Mouse (Mus musculus) testis, postnatal 10 days (tissue): ENCODE data around the gene Rpl31.

Experiments
- DNase-seq: peaks from one replicate; pipeline ENCODE4 v3.0.0; 2021; ENCODE audit warnings: low spot score

Gene Rpl31

DNA sequence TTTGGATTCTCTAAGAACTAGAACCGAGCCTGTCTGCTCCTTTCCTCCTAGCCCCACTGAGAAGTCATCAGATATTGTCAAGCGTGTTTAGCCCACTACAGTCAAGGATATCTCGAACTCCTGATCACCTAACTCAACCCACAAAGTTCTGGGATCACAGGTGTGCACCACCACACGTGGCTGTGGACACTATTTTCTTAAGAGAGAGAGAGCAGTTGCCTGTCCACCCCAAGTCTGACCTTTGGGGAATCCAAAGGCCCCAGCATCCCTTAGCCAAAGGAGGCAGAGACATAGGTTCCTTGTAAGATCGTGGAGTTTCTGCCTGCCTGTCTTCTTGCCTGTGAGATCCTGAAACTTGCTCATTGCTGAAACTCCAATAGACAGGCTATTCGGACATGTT lies 597 bp upstream of the Rpl31 start:
- DNase-seq: no peak

- DNase-seq: peak; percentile 54
Measured at GRCm38 (mm10) chr1:39368267-39368841, 712 bp downstream of the Rpl31 start.

DNA sequence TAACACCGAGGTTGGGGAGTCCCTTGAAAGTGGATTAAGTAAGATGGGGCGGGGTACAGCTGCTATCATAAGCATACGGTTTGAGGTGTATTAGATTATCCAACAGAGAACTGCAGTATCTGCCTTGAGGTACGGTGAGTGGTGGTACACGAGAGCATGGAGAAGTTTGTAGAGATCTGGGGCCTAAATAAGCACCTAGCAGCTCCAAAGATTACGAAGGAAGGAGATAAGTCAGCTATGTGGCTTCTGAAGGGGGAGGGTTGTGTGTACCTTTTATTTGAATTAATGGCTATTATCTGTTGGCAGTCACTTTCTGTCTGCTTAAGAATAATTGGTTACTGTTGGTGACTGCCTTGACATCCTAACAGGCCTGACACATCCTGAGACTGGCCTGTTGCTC lies 2.8 kb downstream of the Rpl31 start:
- no peak for DNase-seq

DNA sequence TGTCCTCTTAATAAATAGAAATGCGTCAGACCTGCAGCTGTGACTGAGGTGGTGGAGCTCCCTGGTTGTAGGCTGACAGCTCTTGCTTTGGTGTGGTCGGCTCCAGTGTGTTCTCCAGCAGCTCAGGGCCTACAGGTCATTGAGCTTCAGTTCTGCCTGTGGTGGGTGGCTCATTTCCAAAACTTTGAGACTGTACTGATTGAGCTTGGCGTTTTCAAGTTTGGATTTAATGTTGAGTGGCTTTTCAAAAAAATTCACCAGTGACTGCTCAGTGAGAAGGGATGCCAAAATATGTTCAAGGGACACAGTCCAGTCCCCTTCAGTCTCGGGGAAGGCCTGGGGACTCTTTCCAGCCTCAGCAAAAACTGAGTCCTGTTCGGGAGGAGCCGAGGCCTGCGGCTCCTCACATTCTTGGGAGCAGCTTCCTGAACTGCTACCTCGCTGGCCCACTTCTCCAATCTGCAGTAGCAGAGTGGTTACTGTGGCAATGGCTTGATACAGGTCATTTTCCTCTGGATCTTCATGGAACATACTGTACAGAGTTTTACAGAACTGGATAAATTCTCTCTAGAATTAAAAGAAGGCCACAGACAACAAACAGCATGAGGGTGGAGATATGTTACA lies 4.7 kb downstream of the Rpl31 start:
- DNase-seq: no peak

DNA sequence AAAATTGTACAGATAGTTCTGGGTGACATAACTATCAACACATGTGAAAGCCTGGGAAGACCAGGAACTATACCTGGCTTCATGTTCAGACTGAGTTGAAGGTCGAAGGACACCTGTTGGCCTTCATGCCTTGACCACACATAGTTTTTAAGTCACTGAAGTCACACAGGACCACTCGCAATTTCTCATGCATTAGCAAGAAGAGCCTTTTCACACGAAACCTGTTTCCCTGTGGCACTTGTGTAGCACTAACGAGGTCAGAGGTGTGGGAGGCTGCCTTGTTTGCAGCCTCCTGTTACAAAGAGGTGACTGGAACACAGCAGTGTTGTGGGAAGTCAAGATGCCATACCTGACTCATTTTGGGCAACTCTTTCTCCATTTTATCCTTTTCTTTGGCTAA lies 5.7 kb downstream of the Rpl31 start:
- DNase-seq: no peak

DNA sequence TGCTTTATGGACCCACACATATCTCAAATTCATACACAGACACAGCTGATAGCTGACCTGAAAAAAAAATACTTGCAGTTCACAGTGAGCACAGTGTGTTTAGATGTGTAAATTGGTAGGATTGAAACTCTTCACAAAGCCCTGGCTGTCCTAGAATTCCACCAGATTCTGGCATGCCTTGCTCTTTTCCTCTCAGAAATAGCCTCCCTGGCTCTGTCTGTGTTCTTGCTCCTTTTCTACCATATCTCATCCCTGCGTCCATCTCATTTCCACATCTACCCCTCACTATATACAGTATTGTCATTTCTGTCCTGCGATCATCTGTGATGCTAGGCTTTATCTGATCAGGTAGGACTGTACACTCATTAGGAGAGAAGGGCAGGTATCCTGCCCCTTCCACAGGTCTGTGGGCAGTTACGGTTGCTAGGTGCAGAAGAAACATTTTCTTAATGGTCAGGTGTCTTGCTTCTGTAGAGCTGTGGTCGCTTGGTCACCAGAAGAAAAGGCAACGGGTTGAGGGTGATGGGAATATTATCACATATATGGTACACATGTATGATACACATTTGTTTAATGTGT lies 6.7 kb downstream of the Rpl31 start:
- DNase-seq: no peak

DNA sequence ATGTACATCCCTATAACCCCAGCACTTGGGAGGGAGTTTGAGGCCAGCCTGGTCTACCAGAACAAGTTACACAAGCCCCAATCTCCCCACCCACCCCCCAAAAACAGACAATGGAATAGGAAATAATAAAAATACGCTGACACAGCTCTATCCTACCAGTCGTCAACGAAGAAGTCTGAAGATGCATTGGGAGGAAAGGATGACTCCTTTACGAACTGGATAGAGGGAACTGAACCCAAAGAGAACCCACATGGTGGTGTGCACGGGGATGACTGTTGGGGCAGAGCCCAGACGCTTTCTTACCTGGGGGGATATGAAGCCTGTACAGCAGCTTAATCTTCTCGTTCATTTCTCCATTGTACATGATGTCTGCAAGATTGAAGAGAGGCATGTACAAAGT lies 8.5 kb downstream of the Rpl31 start:
- no peak for DNase-seq

DNA sequence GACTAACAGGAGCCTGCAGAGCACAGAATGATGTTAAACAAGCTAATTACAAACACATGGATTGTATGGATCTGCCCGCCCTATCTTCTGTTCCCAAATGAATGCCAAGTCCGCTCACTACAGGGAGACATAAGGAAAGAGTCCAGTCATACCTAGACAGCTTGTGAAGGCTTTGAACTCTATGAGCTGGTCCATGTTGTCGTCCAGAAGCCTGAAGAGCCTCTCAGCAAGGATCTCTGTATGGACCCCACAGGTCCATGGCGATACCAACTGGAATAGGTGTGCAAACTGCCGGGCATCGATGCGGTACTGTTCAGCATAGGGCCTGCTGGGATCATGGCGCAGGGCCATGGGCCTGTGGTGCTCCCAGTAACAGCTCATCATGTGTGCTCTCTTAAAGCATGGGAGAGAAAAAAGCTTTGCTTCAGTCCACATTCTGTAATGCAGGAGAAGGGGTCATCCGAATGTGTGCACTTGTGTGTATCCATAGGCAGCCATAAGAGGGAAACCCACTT lies 9.1 kb downstream of the Rpl31 start:
- no peak for DNase-seq

DNA sequence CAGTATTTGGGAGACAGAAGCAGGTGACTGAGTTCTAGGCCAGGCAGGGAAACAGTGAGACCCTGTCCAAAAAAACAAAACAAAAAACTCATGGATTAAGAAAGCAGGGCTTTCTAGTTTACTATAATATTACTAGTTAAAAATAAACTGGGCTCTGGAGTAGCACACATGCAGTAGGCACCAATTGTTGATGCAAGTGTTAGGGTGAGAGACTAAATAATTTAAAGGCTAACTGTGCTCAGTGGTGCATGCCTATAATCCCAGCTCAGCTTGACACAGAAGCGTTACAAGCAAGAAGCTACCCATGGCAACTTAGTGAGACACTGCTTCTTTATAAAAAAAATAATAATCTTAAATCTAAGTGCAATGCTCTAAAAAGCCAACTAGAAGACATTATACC lies 10.9 kb downstream of the Rpl31 start:
- no peak for DNase-seq

- no peak for DNase-seq
Measured at GRCm38 (mm10) chr1:39379021-39379420, 11.4 kb downstream of the Rpl31 start.

GRCm38 (mm10) chr1:39381017-39381416 lies 13.4 kb downstream of the Rpl31 start:
- DNase-seq: no peak

GRCm38 (mm10) chr1:39384914-39385313 lies 17.3 kb downstream of the Rpl31 start:
- no peak for DNase-seq

DNA sequence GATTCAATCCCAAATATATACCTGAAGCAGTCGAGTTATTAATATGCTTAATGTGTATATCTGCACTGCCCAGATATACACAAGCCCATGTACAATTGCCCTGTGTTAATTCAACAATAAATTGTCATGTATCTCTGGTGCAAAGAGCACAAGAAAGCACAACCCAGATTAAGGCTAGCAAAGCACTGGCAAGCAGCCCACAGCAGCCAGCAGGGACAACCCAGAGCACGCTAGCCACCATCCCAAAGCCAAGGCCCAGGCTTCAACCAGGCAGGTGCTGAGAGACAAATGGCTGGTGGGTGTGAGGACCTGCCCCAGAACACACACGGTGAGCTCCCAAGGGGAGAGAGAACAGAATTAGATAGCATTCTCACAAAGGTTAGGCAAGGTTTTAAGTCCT lies 18.8 kb downstream of the Rpl31 start:
- DNase-seq: no peak

GRCm38 (mm10) chr1:39387497-39387896 lies 19.9 kb downstream of the Rpl31 start:
- DNase-seq: no peak

DNA sequence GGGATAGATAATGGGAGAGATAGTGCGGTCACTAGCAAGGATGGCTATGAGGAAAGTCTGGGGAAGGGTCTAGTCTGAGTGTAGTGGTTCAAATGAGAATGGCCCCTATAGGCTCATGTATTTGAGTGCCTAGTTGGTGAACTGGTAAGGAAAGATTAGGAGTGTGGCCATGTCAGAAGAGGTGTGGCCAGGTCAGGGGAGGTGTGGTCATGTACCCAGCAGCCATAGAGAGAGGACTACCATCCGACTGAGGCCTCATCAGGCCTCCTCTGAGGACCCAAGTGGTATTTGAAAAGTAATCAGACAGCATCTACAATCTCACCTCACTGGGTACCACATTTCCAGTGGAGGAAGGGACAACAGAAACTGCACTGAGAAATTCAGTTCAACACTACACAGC lies 20.5 kb downstream of the Rpl31 start:
- DNase-seq: no peak

DNA sequence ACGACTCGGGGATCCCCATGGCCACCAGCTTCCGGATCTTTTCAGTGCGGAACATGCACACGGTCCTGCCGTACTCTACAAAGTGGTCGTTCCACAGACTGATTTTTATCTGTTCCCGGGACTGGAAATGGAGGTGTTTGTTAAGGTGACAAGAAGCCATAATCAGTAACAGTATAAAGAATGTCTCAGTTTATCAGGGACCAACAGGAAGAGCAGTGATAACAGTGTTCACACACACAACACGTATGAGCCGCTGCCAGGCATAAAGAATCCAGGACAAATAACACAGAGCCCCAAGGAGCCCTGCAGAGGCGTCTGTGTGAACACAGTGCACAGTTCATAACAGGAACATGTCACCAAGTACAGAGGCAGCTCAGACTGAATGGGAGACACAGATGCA lies 21.7 kb downstream of the Rpl31 start:
- DNase-seq: no peak

DNA sequence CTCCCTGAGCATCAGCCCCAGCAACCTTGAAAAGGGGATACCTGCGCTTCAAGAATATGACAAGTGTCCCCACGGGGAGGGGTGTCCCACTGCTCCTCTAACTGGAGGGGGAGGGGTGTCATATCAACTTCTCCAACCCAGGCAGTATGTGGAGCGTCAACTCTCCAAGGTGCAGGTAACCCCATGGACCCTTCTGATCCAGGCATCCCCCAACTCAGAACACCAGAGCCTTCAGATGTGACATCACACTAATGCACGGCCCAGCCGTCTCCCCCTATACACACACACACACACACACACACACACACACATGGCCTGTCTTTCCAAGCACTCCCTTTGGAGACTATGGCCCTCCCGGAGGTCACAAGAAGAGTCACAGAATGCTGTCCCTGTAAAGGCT lies 24.0 kb downstream of the Rpl31 start:
- DNase-seq: no peak

DNA sequence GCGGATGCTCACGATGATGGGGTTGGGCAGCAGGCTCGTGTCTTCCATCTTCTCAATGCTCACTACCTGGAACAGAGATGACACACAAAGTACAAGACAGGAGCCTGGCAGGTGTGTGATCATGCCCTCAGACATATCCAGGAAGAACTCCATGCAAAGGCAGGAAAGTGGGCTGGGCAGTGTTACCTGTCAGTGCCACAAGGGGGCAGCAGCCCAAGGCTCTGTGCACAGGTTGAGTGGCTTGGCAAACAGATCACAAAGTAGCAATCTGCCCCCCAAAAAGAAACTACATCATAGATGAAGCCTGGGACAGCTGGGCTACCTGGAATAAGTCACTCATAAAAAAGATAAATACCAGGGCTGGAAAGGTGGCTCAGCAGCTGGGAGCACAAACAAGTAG lies 24.5 kb downstream of the Rpl31 start:
- peak; percentile 89 for DNase-seq

- no peak for DNase-seq
Measured at GRCm38 (mm10) chr1:39393217-39393867, 25.7 kb downstream of the Rpl31 start.

GRCm38 (mm10) chr1:39394096-39394495 lies 26.5 kb downstream of the Rpl31 start:
- no peak for DNase-seq

DNA sequence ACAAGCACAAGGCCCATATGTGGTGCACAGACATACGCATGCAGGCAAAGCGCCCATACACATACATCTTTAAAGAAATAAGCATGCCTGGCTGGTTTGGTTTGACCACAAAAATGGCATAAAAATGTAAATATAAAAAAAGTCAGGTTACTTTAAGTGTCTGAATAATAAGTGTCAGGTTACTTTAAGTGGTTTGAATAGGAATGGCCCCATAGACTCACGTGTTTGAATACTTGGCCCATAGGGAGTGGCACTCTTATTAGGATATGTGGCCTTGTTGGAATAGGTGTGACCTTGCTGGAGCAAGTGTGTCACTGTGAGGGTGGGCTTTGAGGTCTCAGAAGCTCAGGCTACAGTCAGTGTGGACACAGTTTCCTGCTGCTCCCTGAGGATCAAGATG lies 27.0 kb downstream of the Rpl31 start:
- DNase-seq: no peak

DNA sequence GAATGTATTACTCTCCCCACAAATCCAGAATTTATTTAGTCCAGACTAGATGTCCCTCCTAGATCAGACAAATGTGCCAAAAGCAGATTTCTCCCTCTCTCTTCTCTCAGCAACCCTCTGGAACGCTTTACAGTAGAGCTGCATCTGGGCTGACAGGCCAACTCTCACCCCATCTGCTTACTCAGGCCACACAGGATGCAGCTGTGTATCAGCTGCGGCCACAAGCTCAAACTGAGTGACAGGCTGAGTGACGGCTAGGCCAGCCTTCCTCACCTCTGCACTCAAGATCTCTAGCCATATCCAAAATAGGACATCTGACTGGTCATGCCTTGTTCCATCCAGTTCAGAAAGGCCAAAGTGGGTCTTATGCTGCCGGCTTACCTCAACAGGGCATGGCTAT lies 28.7 kb downstream of the Rpl31 start:
- no peak for DNase-seq

GRCm38 (mm10) chr1:39398284-39398683 lies 30.6 kb downstream of the Rpl31 start:
- DNase-seq: no peak
